Mouse (Mus musculus) spleen, adult 2 months (tissue): ENCODE data around the gene Adck1.

Experiments
- CTCF ChIP-seq: fragments of 200-500 bp; IDR thresholded peaks from 2 replicates; pipeline ENCODE4 v1.5.1; 2011; ENCODE audit warnings: mild to moderate bottlenecking, inconsistent platforms; ENCODE audit not compliant: insufficient read depth, insufficient read length, insufficient replicate concordance; ENCODE audit errors: extremely low read depth
- POLR2A ChIP-seq: fragments of 200-500 bp; IDR thresholded peaks from 2 replicates; pipeline ENCODE4 v1.6.1; 2011; ENCODE audit warnings: low read depth, low read length, inconsistent platforms

- TF ChIP-seq POLR2A (no peak), CTCF (no peak)
These were observed 11.7 kb downstream of the Adck1 start for GRCm38 (mm10) chr12:88372018-88372417.
